Mouse (Mus musculus): ENCODE results near the gene Cep250. TPM values are rescaled to one million over a fixed set of nuclear protein-coding genes. Genes with fewer than 3 reads are reported as not detected.

Gene Cep250
- polyA plus RNA-seq, 1 experiment from 2014 or later = 14.0 TPM

GRCm38 (mm10) chr2:155952006-155952405 lies 4.3 kb upstream of the Cep250 start:
- no peak for ATAC-seq
- Histone ChIP-seq H3K36me3 (ENCODE audit: control insufficient read depth, insufficient read depth, low read length) (no peaks in the 10 kb centered on the region), H3K27ac (ENCODE audit: low read depth, low read length) (no peak overlapping the region), H3K9ac (ENCODE audit: low read depth, low read length) (no peak overlapping the region), H3K4me2 (ENCODE audit: low read length) (no peak overlapping the region), H3K9me3 (ENCODE audit: control insufficient read depth, low read length) (no peaks in the 10 kb centered on the region), H3K27me3 (replicated peaks; ENCODE audit: control insufficient read depth, insufficient read depth, low read length) (no peaks in the 10 kb centered on the region), H3K4me1 (ENCODE audit: control insufficient read depth, insufficient read depth, low read depth, low read length) (no peaks in the 10 kb centered on the region), H3K4me3 (ENCODE audit: low read length) (no peak overlapping the region)

GRCm38 (mm10) chr2:155959981-155960380 lies 3.7 kb downstream of the Cep250 start:
- H3K27ac ChIP-seq (ENCODE audit: low read depth, low read length) = no peak overlapping the region
- WGBS = 92% methylated on average over 5 of the region's 5 CpGs
- ATAC-seq = no peak
- H3K4me1 ChIP-seq (ENCODE audit: control insufficient read depth, insufficient read depth, low read depth, low read length) = peaks cover 6% of the 10 kb centered on the region
- H3K4me3 ChIP-seq (ENCODE audit: low read length) = no peak overlapping the region
- H3K9ac ChIP-seq (ENCODE audit: low read depth, low read length) = no peak overlapping the region
- 0 out of 2 replicates have a peak, but pooled peaks cover 2% of the 10 kb centered on the region for H3K36me3 ChIP-seq (ENCODE audit: control insufficient read depth, insufficient read depth, low read length)
- no peaks in the 10 kb centered on the region for H3K27me3 ChIP-seq (replicated peaks; ENCODE audit: control insufficient read depth, insufficient read depth, low read length)
- no peaks in the 10 kb centered on the region for H3K9me3 ChIP-seq (ENCODE audit: control insufficient read depth, low read length)
- H3K4me2 ChIP-seq (ENCODE audit: low read length) = no peak overlapping the region

GRCm38 (mm10) chr2:155961862-155962261 lies 5.6 kb downstream of the Cep250 start:
- H3K4me1 ChIP-seq (ENCODE audit: control insufficient read depth, insufficient read depth, low read depth, low read length) = peaks cover 6% of the 10 kb centered on the region
- 66% methylated on average over 9 of the region's 10 CpGs for WGBS
- H3K4me3 ChIP-seq (ENCODE audit: low read length) = no peak overlapping the region
- ATAC-seq = no peak
- H3K36me3 ChIP-seq (ENCODE audit: control insufficient read depth, insufficient read depth, low read length) = peaks cover 11% of the 10 kb centered on the region; the same call in 1 of the 2 replicates
- H3K9ac ChIP-seq (ENCODE audit: low read depth, low read length) = no peak overlapping the region
- H3K9me3 ChIP-seq (ENCODE audit: control insufficient read depth, low read length) = no peaks in the 10 kb centered on the region
- no peaks in the 10 kb centered on the region for H3K27me3 ChIP-seq (replicated peaks; ENCODE audit: control insufficient read depth, insufficient read depth, low read length)
- H3K4me2 ChIP-seq (ENCODE audit: low read length) = no peak overlapping the region
- no peak overlapping the region for H3K27ac ChIP-seq (ENCODE audit: low read depth, low read length)

GRCm38 (mm10) chr2:155962991-155963390 lies 6.7 kb downstream of the Cep250 start:
- Histone ChIP-seq H3K27me3 (replicated peaks; ENCODE audit: control insufficient read depth, insufficient read depth, low read length) (no peaks in the 10 kb centered on the region), H3K4me1 (ENCODE audit: control insufficient read depth, insufficient read depth, low read depth, low read length) (no peaks in the 10 kb centered on the region), H3K4me2 (ENCODE audit: low read length) (no peak overlapping the region), H3K4me3 (ENCODE audit: low read length) (no peak overlapping the region), H3K9ac (ENCODE audit: low read depth, low read length) (no peak overlapping the region), H3K36me3 (ENCODE audit: control insufficient read depth, insufficient read depth, low read length) (peaks cover 17% of the 10 kb centered on the region; the same call in 1 of the 2 replicates), H3K27ac (ENCODE audit: low read depth, low read length) (no peak overlapping the region), H3K9me3 (ENCODE audit: control insufficient read depth, low read length) (no peaks in the 10 kb centered on the region)
- peak; percentile 61; the same call in 1 of the 2 replicates for ATAC-seq
- 33% methylated on average over 1 of the region's 1 CpGs for WGBS

- Histone ChIP-seq H3K4me1 (ENCODE audit: control insufficient read depth, insufficient read depth, low read depth, low read length) (no peaks in the 10 kb centered on the region), H3K9me3 (ENCODE audit: control insufficient read depth, low read length) (no peaks in the 10 kb centered on the region), H3K9ac (ENCODE audit: low read depth, low read length) (no peak overlapping the region), H3K27ac (ENCODE audit: low read depth, low read length) (no peak overlapping the region), H3K27me3 (replicated peaks; ENCODE audit: control insufficient read depth, insufficient read depth, low read length) (no peaks in the 10 kb centered on the region), H3K4me3 (ENCODE audit: low read length) (no peak overlapping the region), H3K36me3 (ENCODE audit: control insufficient read depth, insufficient read depth, low read length) (peaks cover 45% of the 10 kb centered on the region), H3K4me2 (ENCODE audit: low read length) (no peak overlapping the region)
- WGBS = 90% methylated on average over 6 of the region's 6 CpGs
- no peak for ATAC-seq
Observed at GRCm38 (mm10) chr2:155973348-155973747, 17.1 kb downstream of the Cep250 start.

- H3K9me3 ChIP-seq (ENCODE audit: control insufficient read depth, low read length) = no peaks in the 10 kb centered on the region
- no peaks in the 10 kb centered on the region for H3K4me1 ChIP-seq (ENCODE audit: control insufficient read depth, insufficient read depth, low read depth, low read length)
- peaks cover 40% of the 10 kb centered on the region for H3K36me3 ChIP-seq (ENCODE audit: control insufficient read depth, insufficient read depth, low read length)
- H3K27ac ChIP-seq (ENCODE audit: low read depth, low read length) = no peak overlapping the region
- WGBS = 81% methylated on average over 14 of the region's 14 CpGs
- no peak for ATAC-seq
- H3K4me3 ChIP-seq (ENCODE audit: low read length) = no peak overlapping the region
- no peak overlapping the region for H3K9ac ChIP-seq (ENCODE audit: low read depth, low read length)
- H3K4me2 ChIP-seq (ENCODE audit: low read length) = no peak overlapping the region
- H3K27me3 ChIP-seq (replicated peaks; ENCODE audit: control insufficient read depth, insufficient read depth, low read length) = no peaks in the 10 kb centered on the region
Observed at GRCm38 (mm10) chr2:155974087-155974731, 18.0 kb downstream of the Cep250 start.

- H3K27ac ChIP-seq (ENCODE audit: low read depth, low read length) = no peak overlapping the region
- H3K36me3 ChIP-seq (ENCODE audit: control insufficient read depth, insufficient read depth, low read length) = peaks cover 48% of the 10 kb centered on the region
- no peak overlapping the region for H3K4me3 ChIP-seq (ENCODE audit: low read length)
- no peaks in the 10 kb centered on the region for H3K9me3 ChIP-seq (ENCODE audit: control insufficient read depth, low read length)
- H3K4me1 ChIP-seq (ENCODE audit: control insufficient read depth, insufficient read depth, low read depth, low read length) = no peaks in the 10 kb centered on the region
- H3K9ac ChIP-seq (ENCODE audit: low read depth, low read length) = no peak overlapping the region
- ATAC-seq = no peak
- 91% methylated on average over 5 of the region's 5 CpGs for WGBS
- H3K4me2 ChIP-seq (ENCODE audit: low read length) = no peak overlapping the region
- no peaks in the 10 kb centered on the region for H3K27me3 ChIP-seq (replicated peaks; ENCODE audit: control insufficient read depth, insufficient read depth, low read length)
Observed at GRCm38 (mm10) chr2:155979328-155979991, 23.2 kb downstream of the Cep250 start.

GRCm38 (mm10) chr2:155985776-155986175 lies 29.5 kb downstream of the Cep250 start:
- H3K27ac ChIP-seq (ENCODE audit: low read depth, low read length) = no peak overlapping the region
- 92% methylated on average over 7 of the region's 7 CpGs for WGBS
- H3K9me3 ChIP-seq (ENCODE audit: control insufficient read depth, low read length) = no peaks in the 10 kb centered on the region
- H3K27me3 ChIP-seq (replicated peaks; ENCODE audit: control insufficient read depth, insufficient read depth, low read length) = no peaks in the 10 kb centered on the region
- no peak overlapping the region for H3K4me2 ChIP-seq (ENCODE audit: low read length)
- peaks cover 54% of the 10 kb centered on the region for H3K36me3 ChIP-seq (ENCODE audit: control insufficient read depth, insufficient read depth, low read length)
- no peak for ATAC-seq
- H3K4me1 ChIP-seq (ENCODE audit: control insufficient read depth, insufficient read depth, low read depth, low read length) = no peaks in the 10 kb centered on the region
- H3K4me3 ChIP-seq (ENCODE audit: low read length) = no peak overlapping the region
- no peak overlapping the region for H3K9ac ChIP-seq (ENCODE audit: low read depth, low read length)

- H3K4me3 ChIP-seq (ENCODE audit: low read length) = no peak overlapping the region
- no peak overlapping the region for H3K4me2 ChIP-seq (ENCODE audit: low read length)
- H3K9me3 ChIP-seq (ENCODE audit: control insufficient read depth, low read length) = no peaks in the 10 kb centered on the region
- H3K9ac ChIP-seq (ENCODE audit: low read depth, low read length) = no peak overlapping the region
- ATAC-seq = no peak
- H3K27me3 ChIP-seq (replicated peaks; ENCODE audit: control insufficient read depth, insufficient read depth, low read length) = no peaks in the 10 kb centered on the region
- peaks cover 53% of the 10 kb centered on the region for H3K36me3 ChIP-seq (ENCODE audit: control insufficient read depth, insufficient read depth, low read length)
- WGBS = 100% methylated on average over 6 of the region's 6 CpGs
- no peaks in the 10 kb centered on the region; the same call in 1 of the 2 replicates for H3K4me1 ChIP-seq (ENCODE audit: control insufficient read depth, insufficient read depth, low read depth, low read length)
- no peak overlapping the region for H3K27ac ChIP-seq (ENCODE audit: low read depth, low read length)
Observed at GRCm38 (mm10) chr2:155987131-155987530, 30.9 kb downstream of the Cep250 start.

Data from hindbrain, embryonic 16.5 days (tissue).